Mouse (Mus musculus): ENCODE data around the gene Ate1. TPM values are rescaled to one million over a fixed set of nuclear protein-coding genes. Genes with fewer than 3 reads are reported as not detected.

The Ate1 gene
- polyA plus RNA-seq, 1 experiment from 2014 or later: 69.5 TPM

DNA sequence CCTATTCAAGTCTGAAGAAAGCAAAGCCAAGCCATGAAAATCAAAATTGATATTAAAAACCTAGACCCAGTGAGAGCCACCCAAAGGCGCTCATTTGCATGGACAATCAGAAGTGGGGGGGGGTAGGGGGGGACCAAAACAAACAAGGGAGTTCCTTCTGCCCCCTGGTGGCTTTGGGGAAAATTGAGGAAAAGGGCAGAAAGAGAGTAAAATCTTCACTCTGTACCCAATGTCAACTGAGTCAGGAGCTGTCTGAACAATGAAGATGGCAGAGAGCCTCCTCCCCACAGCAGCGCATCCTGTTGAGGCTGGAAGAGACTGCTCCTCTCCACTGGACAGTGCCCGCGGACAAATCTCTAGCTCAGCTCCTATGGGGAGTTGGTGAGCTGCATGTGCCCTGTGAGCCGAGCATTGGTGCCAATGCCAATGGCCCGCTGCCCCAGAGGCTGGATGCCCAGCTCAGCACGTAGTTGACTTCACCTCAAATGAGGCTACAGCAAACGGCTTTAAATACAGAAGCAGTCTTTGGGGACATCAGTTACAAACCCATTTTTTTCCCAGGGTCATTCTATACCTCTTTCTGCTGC is 139.3 kb downstream of the Ate1 start:
- no peak overlapping the region for H3K4me3 ChIP-seq (ENCODE audit: low read depth, low read length)
- H3K27me3 ChIP-seq (replicated peaks; ENCODE audit: insufficient read depth, low read length): no peaks in the 10 kb centered on the region
- H3K9ac ChIP-seq (replicated peaks; ENCODE audit: low read depth): no peak overlapping the region
- no peaks in the 10 kb centered on the region for H3K9me3 ChIP-seq (ENCODE audit: low read length)
- no peak overlapping the region for H3K27ac ChIP-seq (ENCODE audit: low read length)
- no peaks in the 10 kb centered on the region for H3K4me1 ChIP-seq (ENCODE audit: insufficient read depth, low read depth, low read length)
- no peak for DNase-seq (ENCODE audit: low spot score)
- TF ChIP-seq CTCF (IDR thresholded peaks at IDR 0.05) (peak; percentile 64), EP300 (IDR thresholded peaks at IDR 0.05) (no peak)
- H3K36me3 ChIP-seq (ENCODE audit: insufficient read depth, low read length): no peaks in the 10 kb centered on the region
- H3K4me2 ChIP-seq (replicated peaks; ENCODE audit: low read depth, low read length): no peak overlapping the region
- no peak for ATAC-seq
- 83% methylated on average over 8 of the region's 8 CpGs for WGBS

DNA sequence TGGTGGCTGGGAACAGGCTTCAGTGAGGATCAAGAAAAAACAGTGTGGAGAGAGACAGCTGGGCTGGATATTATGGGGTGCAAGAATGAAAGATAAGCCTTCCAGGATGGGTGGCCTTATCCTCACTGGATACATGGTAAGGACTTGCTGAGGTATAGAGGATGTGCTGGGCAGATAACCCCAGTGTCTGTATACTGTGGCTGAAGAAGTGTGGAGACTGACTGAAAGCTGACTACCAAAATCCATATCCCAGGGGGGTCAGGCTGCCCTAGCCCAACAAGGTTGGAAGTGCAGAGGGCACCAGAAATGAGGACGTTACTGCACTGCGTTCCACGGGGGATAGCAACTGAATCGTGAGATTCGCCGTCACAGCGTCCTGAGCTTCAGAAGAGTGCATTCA is 139.8 kb downstream of the Ate1 start:
- Histone ChIP-seq H3K27ac (ENCODE audit: low read length) (no peak overlapping the region), H3K4me1 (ENCODE audit: insufficient read depth, low read depth, low read length) (no peaks in the 10 kb centered on the region), H3K9ac (replicated peaks; ENCODE audit: low read depth) (no peak overlapping the region), H3K36me3 (ENCODE audit: insufficient read depth, low read length) (no peaks in the 10 kb centered on the region), H3K27me3 (replicated peaks; ENCODE audit: insufficient read depth, low read length) (no peaks in the 10 kb centered on the region), H3K4me2 (replicated peaks; ENCODE audit: low read depth, low read length) (no peak overlapping the region), H3K4me3 (ENCODE audit: low read depth, low read length) (no peak overlapping the region), H3K9me3 (ENCODE audit: low read length) (no peaks in the 10 kb centered on the region)
- no peak for DNase-seq (ENCODE audit: low spot score)
- TF ChIP-seq CTCF (IDR thresholded peaks at IDR 0.05) (no peak), EP300 (IDR thresholded peaks at IDR 0.05) (no peak)
- WGBS: 93% methylated on average over 7 of the region's 7 CpGs
- no peak for ATAC-seq

DNA sequence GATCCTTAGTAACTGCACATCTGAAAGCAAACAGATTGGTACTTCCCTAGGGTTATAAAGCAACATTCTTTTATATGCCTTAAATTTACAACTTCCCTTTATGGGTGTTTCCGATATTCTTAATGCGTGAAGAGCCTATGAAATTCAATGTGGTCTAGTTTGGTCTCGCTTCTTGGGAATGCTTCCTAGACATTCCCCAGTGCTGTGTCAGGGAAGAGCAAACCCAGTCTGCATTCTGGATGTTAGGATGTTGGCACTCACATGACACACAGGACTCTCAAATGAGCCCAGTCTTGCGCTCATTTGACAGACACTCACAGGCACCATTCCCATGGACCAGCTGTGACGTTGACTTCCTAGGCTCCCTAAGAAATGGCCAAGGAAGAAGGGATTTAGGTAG is 140.3 kb downstream of the Ate1 start:
- H3K9me3 ChIP-seq (ENCODE audit: low read length): no peaks in the 10 kb centered on the region
- no peak overlapping the region for H3K27ac ChIP-seq (ENCODE audit: low read length)
- 93% methylated on average over 5 of the region's 5 CpGs for WGBS
- H3K4me1 ChIP-seq (ENCODE audit: insufficient read depth, low read depth, low read length): no peaks in the 10 kb centered on the region
- no peak for DNase-seq (ENCODE audit: low spot score)
- ATAC-seq: no peak
- TF ChIP-seq CTCF (IDR thresholded peaks at IDR 0.05): no peak
- TF ChIP-seq EP300 (IDR thresholded peaks at IDR 0.05): no peak
- H3K27me3 ChIP-seq (replicated peaks; ENCODE audit: insufficient read depth, low read length): no peaks in the 10 kb centered on the region
- no peaks in the 10 kb centered on the region for H3K36me3 ChIP-seq (ENCODE audit: insufficient read depth, low read length)
- no peak overlapping the region for H3K9ac ChIP-seq (replicated peaks; ENCODE audit: low read depth)
- no peak overlapping the region for H3K4me2 ChIP-seq (replicated peaks; ENCODE audit: low read depth, low read length)
- H3K4me3 ChIP-seq (ENCODE audit: low read depth, low read length): no peak overlapping the region

GRCm38 (mm10) chr7:130378308-130378707 is 141.9 kb downstream of the Ate1 start:
- no peak for DNase-seq (ENCODE audit: low spot score)
- ATAC-seq: no peak
- no peak overlapping the region for H3K4me2 ChIP-seq (replicated peaks; ENCODE audit: low read depth, low read length)
- H3K27me3 ChIP-seq (replicated peaks; ENCODE audit: insufficient read depth, low read length): no peaks in the 10 kb centered on the region
- no peaks in the 10 kb centered on the region for H3K4me1 ChIP-seq (ENCODE audit: insufficient read depth, low read depth, low read length)
- H3K27ac ChIP-seq (ENCODE audit: low read length): no peak overlapping the region
- TF ChIP-seq EP300 (IDR thresholded peaks at IDR 0.05) (no peak), CTCF (IDR thresholded peaks at IDR 0.05) (no peak)
- H3K4me3 ChIP-seq (ENCODE audit: low read depth, low read length): no peak overlapping the region
- no peaks in the 10 kb centered on the region for H3K9me3 ChIP-seq (ENCODE audit: low read length)
- H3K36me3 ChIP-seq (ENCODE audit: insufficient read depth, low read length): no peaks in the 10 kb centered on the region
- no peak overlapping the region for H3K9ac ChIP-seq (replicated peaks; ENCODE audit: low read depth)
- 84% methylated on average over 3 of the region's 3 CpGs for WGBS

DNA sequence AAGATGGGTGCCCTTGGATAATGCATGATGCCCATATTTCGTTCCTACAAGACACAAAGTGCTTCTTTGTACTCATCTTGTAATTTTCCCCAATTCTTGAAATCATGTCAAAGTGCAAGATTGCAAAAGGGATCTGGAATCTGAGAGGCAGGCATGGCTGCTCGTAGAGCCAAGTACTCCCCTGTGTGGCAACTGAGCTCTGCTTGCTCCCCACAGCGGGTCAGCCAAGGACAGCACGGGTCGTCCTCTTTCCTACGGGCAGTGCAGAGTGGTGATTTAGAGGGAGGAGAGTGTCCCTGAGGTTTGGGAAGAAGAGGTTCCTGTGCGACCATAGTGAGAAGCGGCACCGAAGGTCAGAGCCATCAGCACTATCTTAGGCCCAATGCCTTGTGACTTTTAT is 145.9 kb downstream of the Ate1 start:
- WGBS: 80% methylated on average over 9 of the region's 9 CpGs
- TF ChIP-seq CTCF (IDR thresholded peaks at IDR 0.05) (no peak), EP300 (IDR thresholded peaks at IDR 0.05) (no peak)
- H3K4me1 ChIP-seq (ENCODE audit: insufficient read depth, low read depth, low read length): no peaks in the 10 kb centered on the region
- no peak overlapping the region for H3K27ac ChIP-seq (ENCODE audit: low read length)
- H3K9ac ChIP-seq (replicated peaks; ENCODE audit: low read depth): no peak overlapping the region
- no peaks in the 10 kb centered on the region for H3K36me3 ChIP-seq (ENCODE audit: insufficient read depth, low read length)
- no peak overlapping the region for H3K4me2 ChIP-seq (replicated peaks; ENCODE audit: low read depth, low read length)
- H3K27me3 ChIP-seq (replicated peaks; ENCODE audit: insufficient read depth, low read length): no peaks in the 10 kb centered on the region
- H3K9me3 ChIP-seq (ENCODE audit: low read length): no peaks in the 10 kb centered on the region
- H3K4me3 ChIP-seq (ENCODE audit: low read depth, low read length): no peak overlapping the region
- ATAC-seq: no peak
- no peak for DNase-seq (ENCODE audit: low spot score)

GRCm38 (mm10) chr7:130368827-130369641 is 151.1 kb downstream of the Ate1 start:
- no peak for ATAC-seq
- no peaks in the 10 kb centered on the region for H3K36me3 ChIP-seq (ENCODE audit: insufficient read depth, low read length)

More at GRCm38 (mm10) chr7:130368827-130369641, 151.1 kb downstream of the Ate1 start:
- Histone ChIP-seq H3K27me3 (replicated peaks; ENCODE audit: insufficient read depth, low read length) (no peaks in the 10 kb centered on the region), H3K9me3 (ENCODE audit: low read length) (no peaks in the 10 kb centered on the region), H3K9ac (replicated peaks; ENCODE audit: low read depth) (no peak overlapping the region), H3K4me2 (replicated peaks; ENCODE audit: low read depth, low read length) (no peak overlapping the region), H3K27ac (ENCODE audit: low read length) (no peak overlapping the region), H3K4me1 (ENCODE audit: insufficient read depth, low read depth, low read length) (no peaks in the 10 kb centered on the region), H3K4me3 (ENCODE audit: low read depth, low read length) (no peak overlapping the region)
- no peak for DNase-seq (ENCODE audit: low spot score)
- TF ChIP-seq EP300 (IDR thresholded peaks at IDR 0.05): no peak
- peak; percentile 12; the same call in 1 of the 2 replicates for TF ChIP-seq CTCF (IDR thresholded peaks at IDR 0.05)
- WGBS: 46% methylated on average over 24 of the region's 24 CpGs
